In the genomic region with DNA sequence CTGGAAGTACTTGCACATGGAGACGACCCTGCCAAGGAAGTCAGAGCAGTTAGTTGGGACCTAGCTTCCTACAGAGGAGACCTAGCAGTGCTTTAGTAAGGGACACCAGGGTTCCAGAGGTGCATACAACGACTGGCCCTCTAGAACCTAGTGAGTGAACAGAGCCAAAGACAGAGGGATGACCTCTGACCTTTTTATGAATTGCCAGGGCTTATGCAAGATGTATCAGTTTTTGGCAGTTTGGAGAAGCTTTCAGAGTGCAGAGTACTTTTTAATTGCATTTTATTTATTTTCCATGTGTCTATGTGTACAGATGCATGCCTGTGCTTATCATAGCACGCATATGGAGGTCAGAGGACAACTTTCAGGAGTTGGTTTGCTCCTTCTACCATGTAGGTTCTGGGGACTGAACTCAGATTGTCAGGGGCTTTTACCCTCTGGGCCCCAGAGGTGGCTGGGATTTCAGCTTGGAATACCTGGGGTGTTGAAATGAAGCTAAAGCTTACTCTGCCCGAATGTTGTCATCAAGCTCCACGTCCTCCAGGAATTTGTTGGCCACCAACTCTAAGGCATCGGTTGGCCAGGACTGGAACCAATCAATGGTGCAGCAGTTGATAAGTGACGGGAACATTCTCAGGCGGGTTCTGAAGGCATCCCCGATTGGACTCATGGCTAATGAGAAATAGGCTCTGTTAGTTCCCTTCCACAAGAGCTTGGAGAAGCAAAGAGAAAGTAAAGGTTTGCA, we compare ENCODE assay signal across 15 mouse cellular contexts.
"Had no signal": no experiment of that assay in that cellular context is flagged by ENCODE, and none has a peak within 500 bp of the region (broad histone marks: within the 10 kb centered on the region; RNA-seq: fewer than 3 reads in every experiment).

No protein-coding gene starts in this region.

- H3K27ac ChIP-seq: lung, embryonic 15.5 days; macrophage; midbrain, embryonic 13.5 days; midbrain, embryonic 15.5 days; neural tube, embryonic 12.5 days; stomach, embryonic 15.5 days; stomach, postnatal 0 days had no signal

- H3K4me3 ChIP-seq: lung, embryonic 15.5 days; megakaryocyte, embryonic 14.5 days; midbrain, embryonic 13.5 days; midbrain, embryonic 15.5 days; neural tube, embryonic 12.5 days; stomach, embryonic 15.5 days had no signal

- H3K4me1 ChIP-seq: lung, embryonic 15.5 days; midbrain, embryonic 13.5 days; midbrain, embryonic 15.5 days; neural tube, embryonic 12.5 days; stomach, embryonic 15.5 days had no signal

- DNase-seq: lung, adult 2 months; lung, postnatal 14 days; lung, postnatal 36 days; right cerebral cortex, postnatal 14 days; thymus, adult 2 months; thymus, postnatal 25 days; thymus, postnatal 4 days had no signal
